11 mouse cellular contexts compared by ENCODE assay signal in the genomic region with DNA sequence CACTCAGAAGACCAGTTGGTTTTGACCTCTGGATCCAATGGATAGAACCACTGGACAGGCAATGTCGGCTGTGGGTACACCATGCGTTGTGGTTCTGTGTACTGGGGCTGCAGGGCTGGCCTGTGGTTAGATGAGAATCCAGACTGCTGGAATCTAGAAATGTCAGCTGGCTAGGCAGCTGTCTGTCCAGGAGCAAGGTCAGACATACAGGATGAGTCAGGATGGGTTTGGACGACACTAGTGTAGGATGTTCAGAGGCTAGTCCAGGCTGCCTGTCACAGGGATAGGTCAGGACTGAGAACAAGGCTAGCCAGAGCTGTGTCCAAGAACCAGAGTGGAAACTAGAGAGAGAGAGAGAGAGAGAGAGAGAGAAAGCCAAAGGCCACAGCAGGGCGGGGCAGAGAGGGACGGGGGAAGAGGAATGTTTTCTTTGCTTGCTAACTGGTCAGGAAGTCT. TPM values are rescaled to one million over a fixed set of nuclear protein-coding genes. Genes with fewer than 3 reads are reported as not detected.
DNase-seq lines count a peak whose midpoint lies in the region; ATAC-seq and TF ChIP-seq lines count a peak whose summit lies in the region.
"Had no signal": no experiment of that assay in that cellular context is flagged by ENCODE, and none has a peak within 500 bp of the region (broad histone marks: within the 10 kb centered on the region; RNA-seq: fewer than 3 reads in every experiment).

No protein-coding gene starts in this region.

- intact Hi-C loops in heart, adult 2 months (cut with DNase I): loop anchor here (5.0 kb wide), 1 partner anchor 40 kb away; a partner anchor contains a TSS

- ATAC-seq in heart, embryonic 14.5 days (ENCODE audit: insufficient number of reproducible peaks, insufficient read depth, low FRiP score, low read depth): peak; percentile 64; the same call in 1 of the 2 replicates
- 0 out of 2 replicates have a peak, but pooled peaks have one; percentile 25 for ATAC-seq in intestine, postnatal 0 days
- no peak for ATAC-seq in granulocyte monocyte progenitor cell, adult 5-6 weeks (replicated peaks; ENCODE audit: poor library complexity, severe bottlenecking)

- H3K4me1 ChIP-seq in heart, embryonic 14.5 days (ENCODE audit: control insufficient read depth in 2 of 2, insufficient read depth in 2 of 2, low read length in 2 of 2): peaks cover 7 to 8% of the 10 kb centered on the region in 2 experiments; a peak in 3 of 4 replicates
- H3K4me1 ChIP-seq in heart, adult 2 months (ENCODE audit: control insufficient read depth, insufficient read depth, low read length): peaks cover 6% of the 10 kb centered on the region
- H3K4me1 ChIP-seq in intestine, postnatal 0 days (replicated peaks; ENCODE audit: control insufficient read depth, insufficient read depth, low read length): no peaks in the 10 kb centered on the region; the same call in 1 of the 2 replicates
- H3K4me1 ChIP-seq: embryonic facial prominence, embryonic 13.5 days had no signal

- H3K4me2 ChIP-seq in heart, embryonic 14.5 days (ENCODE audit: low read length): no peak overlapping the region
- H3K4me2 ChIP-seq in intestine, postnatal 0 days (replicated peaks; ENCODE audit: low read depth): no peak overlapping the region
- H3K4me2 ChIP-seq: embryonic facial prominence, embryonic 13.5 days; limb, embryonic 15.5 days; midbrain, embryonic 11.5 days had no signal

- no peaks in the 10 kb centered on the region for H3K9me3 ChIP-seq in heart, embryonic 14.5 days (ENCODE audit: control insufficient read depth, low read length)
- no peaks in the 10 kb centered on the region for H3K9me3 ChIP-seq in intestine, postnatal 0 days (ENCODE audit: control insufficient read depth)
- H3K9me3 ChIP-seq: embryonic facial prominence, embryonic 13.5 days; limb, embryonic 15.5 days had no signal

- H3K27me3 ChIP-seq in heart, embryonic 14.5 days (ENCODE audit: control insufficient read depth, insufficient read depth, low read length): no peaks in the 10 kb centered on the region
- no peaks in the 10 kb centered on the region for H3K27me3 ChIP-seq in heart, adult 2 months (ENCODE audit: control insufficient read depth, insufficient read depth, low read length)
- no peaks in the 10 kb centered on the region for H3K27me3 ChIP-seq in intestine, postnatal 0 days (replicated peaks; ENCODE audit: control insufficient read depth, insufficient read depth, low read length)
- H3K27me3 ChIP-seq: embryonic facial prominence, embryonic 13.5 days; limb, embryonic 15.5 days had no signal

- H3K9ac ChIP-seq in heart, embryonic 14.5 days (ENCODE audit: low read length): no peak overlapping the region
- no peak overlapping the region for H3K9ac ChIP-seq in heart, adult 2 months (ENCODE audit: low read depth, low read length)
- H3K9ac ChIP-seq in intestine, postnatal 0 days (ENCODE audit: low read depth, low read length): no peak overlapping the region
- H3K9ac ChIP-seq: embryonic facial prominence, embryonic 13.5 days; limb, embryonic 15.5 days had no signal

- H3K27ac ChIP-seq in heart, embryonic 14.5 days (replicated peaks in 1 of 2; ENCODE audit: control insufficient read depth in 1 of 2, insufficient read depth in 1 of 2, low read depth in 2 of 2, low read length in 2 of 2): no peak overlapping the region; a peak in 1 of 4 replicates
- H3K27ac ChIP-seq in heart, adult 2 months: no peak overlapping the region
- H3K27ac ChIP-seq in intestine, postnatal 0 days (ENCODE audit: low read depth, low read length): no peak overlapping the region
- H3K27ac ChIP-seq: embryonic facial prominence, embryonic 13.5 days; limb, embryonic 15.5 days had no signal

- DNase-seq in heart, adult 2 months: no peak
- peak; percentile 89 for DNase-seq in 3T3-L1 (ENCODE audit: low read depth, low spot score)
- DNase-seq in Muller cell, postnatal 12 days (ENCODE audit: inconsistent ontology term): peak; percentile 80
- DNase-seq in cerebellum, postnatal 4 days (ENCODE audit: low spot score in 2 of 2): no peak
- DNase-seq: thymus, postnatal 36 days had no signal

- H3K4me3 ChIP-seq in heart, embryonic 14.5 days (ENCODE audit: control insufficient read depth in 1 of 2, insufficient read depth in 1 of 2, low read depth in 1 of 2, low read length in 2 of 2): no peak overlapping the region
- no peak overlapping the region for H3K4me3 ChIP-seq in heart, adult 2 months
- H3K4me3 ChIP-seq in intestine, postnatal 0 days (ENCODE audit: low read depth, low read length): no peak overlapping the region
- H3K4me3 ChIP-seq: embryonic facial prominence, embryonic 13.5 days; limb, embryonic 15.5 days had no signal

- TF ChIP-seq CTCF in heart, adult 2 months (IDR thresholded peaks at IDR 0.05): no peak
- TF ChIP-seq CTCF in intestine, postnatal 0 days (IDR thresholded peaks at IDR 0.05; ENCODE audit: low read depth): no peak

- no peaks in the 10 kb centered on the region for H3K36me3 ChIP-seq in heart, embryonic 14.5 days (ENCODE audit: control insufficient read depth, insufficient read depth, low read length)
- no peaks in the 10 kb centered on the region for H3K36me3 ChIP-seq in heart, adult 2 months (ENCODE audit: control insufficient read depth, insufficient read depth, low read length)
- H3K36me3 ChIP-seq in intestine, postnatal 0 days (ENCODE audit: control insufficient read depth, insufficient read depth): peaks cover 2% of the 10 kb centered on the region; the same call in 1 of the 2 replicates
- H3K36me3 ChIP-seq: embryonic facial prominence, embryonic 13.5 days; limb, embryonic 15.5 days had no signal

- H3K79me2 ChIP-seq in heart, adult 2 months (replicated peaks; ENCODE audit: control insufficient read depth, insufficient read depth, low read length): no peaks in the 10 kb centered on the region

- 56% methylated on average over 5 of the region's 5 CpGs for WGBS in heart, embryonic 14.5 days
- 46% methylated on average over 5 of the region's 5 CpGs for WGBS in heart, adult 2 months
- WGBS in intestine, postnatal 0 days: 53% methylated on average over 5 of the region's 5 CpGs

- TF ChIP-seq EP300 in heart, adult 2 months (IDR thresholded peaks at IDR 0.05; ENCODE audit: insufficient read depth, low read depth, low read length): no peak

- no peak for TF ChIP-seq POLR2A in heart, adult 2 months (IDR thresholded peaks at IDR 0.05; ENCODE audit: insufficient read depth, low read depth, low read length)

RNA-seq across cellular contexts. Expression of a gene that starts 40.8 kb away (rescaled TPM):
- 31.1 and 33.4 TPM in 2 replicates for polyA plus RNA-seq in heart, embryonic 14.5 days (2014; fragmentation: Nextera tagmentation; extraction: Ambion mirVana)
- total RNA-seq in heart, adult 2 months (2021): 10 to 100 TPM; 13.2 to 13.6 TPM
- 22.1 and 28.6 TPM in 2 replicates for polyA plus RNA-seq in heart, adult 2 months (2012; rRNA removed)
- polyA plus RNA-seq in intestine, postnatal 0 days (2015; fragmentation: Nextera tagmentation; extraction: Ambion mirVana): 59.4 and 64.3 TPM in 2 replicates
- 17.5 and 18.5 TPM in 2 replicates for total RNA-seq in granulocyte monocyte progenitor cell, adult 5-6 weeks (2014; fragmentation: Nextera tagmentation)
- 33.6 and 34.7 TPM in 2 replicates for total RNA-seq in granulocyte monocyte progenitor cell, adult 5-6 weeks (2017)

Comparison
In these comparisons a context has a peak if more than half of its experiments do, and no peak if none do; other contexts are left out.
1. DNase-seq: peak in 3T3-L1 (single experiment) and Muller cell, postnatal 12 days (single experiment); none in heart, adult 2 months (0 of 2) and cerebellum, postnatal 4 days (0 of 2).